Mouse (Mus musculus) cortical plate, adult 2 months (tissue): Measurements from ENCODE around the gene Rpl27a.

ENCODE experiments used
- CTCF ChIP-seq: fragments of 200-500 bp; IDR thresholded peaks from 2 replicates; pipeline ENCODE4 v1.5.1; 2011; ENCODE audit warnings: mild to moderate bottlenecking, control low read depth, low read length; ENCODE audit not compliant: insufficient read depth; ENCODE audit errors: extremely low read depth
- POLR2A ChIP-seq: fragments of 200-500 bp; IDR thresholded peaks from 2 replicates; pipeline ENCODE4 v1.6.1; 2011; ENCODE audit warnings: mild to moderate bottlenecking, low read length, control low read depth; ENCODE audit not compliant: insufficient read depth; ENCODE audit errors: extremely low read depth

- no peak for TF ChIP-seq POLR2A
- no peak for TF ChIP-seq CTCF
Observed at GRCm38 (mm10) chr7:109562154-109562599, 43.2 kb downstream of the Rpl27a start.
